10 mouse cellular contexts compared by ENCODE assay signal in genomic region chr3:98061661-98062330, GRCm38 (mm10). TPM values are rescaled to one million over a fixed set of nuclear protein-coding genes. Genes with fewer than 3 reads are reported as not detected.
DNase-seq lines count a peak whose midpoint lies in the region; ATAC-seq lines count a peak whose summit lies in the region.
"Had no signal": no experiment of that assay in that cellular context is flagged by ENCODE, and none has a peak within 500 bp of the region (broad histone marks: within the 10 kb centered on the region; RNA-seq: fewer than 3 reads in every experiment).

No protein-coding gene starts in this region.

- 37% methylated on average over 13 of the region's 13 CpGs for WGBS in kidney, embryonic 14.5 days
- 37% methylated on average over 13 of the region's 13 CpGs for WGBS in embryonic facial prominence, embryonic 11.5 days
- 25% methylated on average over 13 of the region's 13 CpGs for WGBS in forebrain, embryonic 16.5 days

- H3K4me3 ChIP-seq in kidney, embryonic 14.5 days (ENCODE audit: low read length): no peak overlapping the region
- no peak overlapping the region for H3K4me3 ChIP-seq in embryonic facial prominence, embryonic 11.5 days (ENCODE audit: low read depth, low read length)
- H3K4me3 ChIP-seq in forebrain, embryonic 16.5 days (replicated peaks; ENCODE audit: low read length): no peak overlapping the region
- H3K4me3 ChIP-seq: heart, adult 2 months had no signal

- no peaks in the 10 kb centered on the region for H3K27me3 ChIP-seq in kidney, embryonic 14.5 days (ENCODE audit: control insufficient read depth, insufficient read depth, low read length)
- no peaks in the 10 kb centered on the region for H3K27me3 ChIP-seq in embryonic facial prominence, embryonic 11.5 days (ENCODE audit: control insufficient read depth, insufficient read depth, low read length)
- H3K27me3 ChIP-seq in forebrain, embryonic 16.5 days (replicated peaks; ENCODE audit: control insufficient read depth, insufficient read depth, low read length): no peaks in the 10 kb centered on the region

- no peak for ATAC-seq in kidney, embryonic 14.5 days (ENCODE audit: low FRiP score, low TSS enrichment)
- no peak for ATAC-seq in embryonic facial prominence, embryonic 11.5 days (replicated peaks; ENCODE audit: insufficient number of reproducible peaks, low FRiP score, low TSS enrichment, low read depth)
- 0 out of 2 replicates have a peak, but pooled peaks have one; percentile 3 for ATAC-seq in forebrain, embryonic 16.5 days
- ATAC-seq in megakaryocyte progenitor cell, adult 5-6 weeks (replicated peaks; ENCODE audit: poor library complexity): peak; percentile 65

- no peak overlapping the region for H3K4me2 ChIP-seq in kidney, embryonic 14.5 days (replicated peaks; ENCODE audit: low read depth, low read length)
- no peak overlapping the region for H3K4me2 ChIP-seq in embryonic facial prominence, embryonic 11.5 days (ENCODE audit: low read depth, low read length)
- peak overlapping the region; percentile 14 for H3K4me2 ChIP-seq in forebrain, embryonic 16.5 days (ENCODE audit: low read length)

- H3K36me3 ChIP-seq in kidney, embryonic 14.5 days (ENCODE audit: control insufficient read depth, insufficient read depth, low read length): peaks cover 3% of the 10 kb centered on the region; the same call in 1 of the 2 replicates
- no peaks in the 10 kb centered on the region for H3K36me3 ChIP-seq in embryonic facial prominence, embryonic 11.5 days (replicated peaks; ENCODE audit: control insufficient read depth, insufficient read depth, low read depth, low read length)
- no peaks in the 10 kb centered on the region for H3K36me3 ChIP-seq in forebrain, embryonic 16.5 days (ENCODE audit: control insufficient read depth, insufficient read depth)
- H3K36me3 ChIP-seq: G1E had no signal

- H3K9me3 ChIP-seq in kidney, embryonic 14.5 days (ENCODE audit: control insufficient read depth, low read length): no peaks in the 10 kb centered on the region
- H3K9me3 ChIP-seq in embryonic facial prominence, embryonic 11.5 days (replicated peaks; ENCODE audit: control insufficient read depth, low read length): no peaks in the 10 kb centered on the region
- no peaks in the 10 kb centered on the region for H3K9me3 ChIP-seq in forebrain, embryonic 16.5 days (ENCODE audit: control insufficient read depth, low read length)

- peaks cover 51% of the 10 kb centered on the region for H3K4me1 ChIP-seq in kidney, embryonic 14.5 days (ENCODE audit: control insufficient read depth, insufficient read depth, low read length)
- peaks cover 14% of the 10 kb centered on the region for H3K4me1 ChIP-seq in embryonic facial prominence, embryonic 11.5 days (ENCODE audit: control insufficient read depth, insufficient read depth, low read length)
- H3K4me1 ChIP-seq in forebrain, embryonic 16.5 days (replicated peaks; ENCODE audit: control insufficient read depth, insufficient read depth, low read length): peaks cover 43% of the 10 kb centered on the region

- DNase-seq in kidney, adult 9 months: no peak
- no peak for DNase-seq in embryonic facial prominence, embryonic 11.5 days (ENCODE audit: low spot score)
- DNase-seq in kidney, postnatal 4 days: no peak
- no peak for DNase-seq in layer of hippocampus, adult 18-20 months (ENCODE audit: low spot score in 2 of 2)
- no peak for DNase-seq in right cerebral cortex, postnatal 14 days
- DNase-seq: heart, adult 2 months had no signal

- H3K27ac ChIP-seq in kidney, embryonic 14.5 days (ENCODE audit: low read depth, low read length): peak overlapping the region; percentile 97
- H3K27ac ChIP-seq in embryonic facial prominence, embryonic 11.5 days (replicated peaks; ENCODE audit: low read depth, low read length): peak overlapping the region; percentile 90
- H3K27ac ChIP-seq in forebrain, embryonic 16.5 days (ENCODE audit: low read length): peak overlapping the region; percentile 77
- H3K27ac ChIP-seq: heart, adult 2 months had no signal

- H3K9ac ChIP-seq in kidney, embryonic 14.5 days (ENCODE audit: low read depth, low read length): no peak overlapping the region
- peak overlapping the region; percentile 14 for H3K9ac ChIP-seq in embryonic facial prominence, embryonic 11.5 days (replicated peaks; ENCODE audit: low read length)
- peak overlapping the region; percentile 38 for H3K9ac ChIP-seq in forebrain, embryonic 16.5 days (replicated peaks; ENCODE audit: low read depth, low read length)

RNA-seq across cellular contexts. Expression of gene Notch2, which starts 48.5 kb away (rescaled TPM):
- 34.4 and 42.7 TPM in 2 replicates for polyA plus RNA-seq in kidney, embryonic 14.5 days (2014; fragmentation: Nextera tagmentation; extraction: Ambion mirVana)
- 27.8 and 28.8 TPM in 2 replicates for polyA plus RNA-seq in embryonic facial prominence, embryonic 11.5 days (2014; fragmentation: Nextera tagmentation; extraction: Ambion mirVana)
- polyA plus RNA-seq in forebrain, embryonic 16.5 days (2015; fragmentation: Nextera tagmentation; extraction: Ambion mirVana): 14.6 and 19.5 TPM in 2 replicates
- total RNA-seq in megakaryocyte progenitor cell, adult 5-6 weeks (2015): 23.5 and 23.6 TPM in 2 replicates
- 20.9 and 21.8 TPM in 2 replicates for total RNA-seq in megakaryocyte progenitor cell, adult 5-6 weeks (2017)
- 10 to 100 TPM; 21.4 to 22.8 TPM for total RNA-seq in layer of hippocampus, adult 18-20 months (2021)
- polyA plus RNA-seq: G1E had no signal

Comparison
In these comparisons a context has a peak if more than half of its experiments do, and no peak if none do; other contexts are left out.
1. ATAC-seq: peak in forebrain, embryonic 16.5 days (single experiment) and megakaryocyte progenitor cell, adult 5-6 weeks (single experiment); none in kidney, embryonic 14.5 days (single experiment) and embryonic facial prominence, embryonic 11.5 days (single experiment).
2. Peak in every context shown above with its lines, with median percentiles within 50 percentile points of each other: H3K27ac ChIP-seq.